Mouse (Mus musculus) frontal cortex, postnatal 14 days (tissue): ENCODE data around the gene Prr14.

Source experiments
- DNase-seq, 2 experiments: peaks; one replicate each; pipeline ENCODE4 v3.0.0; 2022; ENCODE audit warnings: low spot score in 2 of 2

The Prr14 gene

DNA sequence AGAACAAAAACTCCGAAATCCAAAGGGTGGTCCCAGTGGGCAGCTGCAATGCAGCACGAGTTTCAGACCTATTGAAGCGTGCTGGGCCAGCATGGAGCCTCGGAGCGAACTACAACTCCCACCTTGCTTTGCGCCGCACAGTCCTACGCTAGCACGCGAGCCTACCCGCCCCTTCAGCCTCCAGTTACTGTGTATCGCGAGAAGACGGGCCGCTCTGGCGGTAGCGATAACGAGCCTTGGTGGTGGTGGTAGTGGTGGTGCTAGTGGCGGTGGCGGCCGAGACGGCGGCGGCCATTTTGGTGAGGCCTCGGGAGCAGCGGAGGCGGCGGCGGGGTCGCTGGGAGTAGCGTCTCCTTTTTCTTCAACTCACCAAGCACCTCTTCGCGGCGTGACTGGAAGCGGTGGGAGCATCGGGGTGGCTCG is 52.4 kb downstream of the Prr14 start, which contains the start of gene Srcap:
Gene Srcap, plus strand, starts transcription at position 176 of the 423 bp plus-strand sequence.
- DNase-seq, result peak; percentile 94 to 95

DNA sequence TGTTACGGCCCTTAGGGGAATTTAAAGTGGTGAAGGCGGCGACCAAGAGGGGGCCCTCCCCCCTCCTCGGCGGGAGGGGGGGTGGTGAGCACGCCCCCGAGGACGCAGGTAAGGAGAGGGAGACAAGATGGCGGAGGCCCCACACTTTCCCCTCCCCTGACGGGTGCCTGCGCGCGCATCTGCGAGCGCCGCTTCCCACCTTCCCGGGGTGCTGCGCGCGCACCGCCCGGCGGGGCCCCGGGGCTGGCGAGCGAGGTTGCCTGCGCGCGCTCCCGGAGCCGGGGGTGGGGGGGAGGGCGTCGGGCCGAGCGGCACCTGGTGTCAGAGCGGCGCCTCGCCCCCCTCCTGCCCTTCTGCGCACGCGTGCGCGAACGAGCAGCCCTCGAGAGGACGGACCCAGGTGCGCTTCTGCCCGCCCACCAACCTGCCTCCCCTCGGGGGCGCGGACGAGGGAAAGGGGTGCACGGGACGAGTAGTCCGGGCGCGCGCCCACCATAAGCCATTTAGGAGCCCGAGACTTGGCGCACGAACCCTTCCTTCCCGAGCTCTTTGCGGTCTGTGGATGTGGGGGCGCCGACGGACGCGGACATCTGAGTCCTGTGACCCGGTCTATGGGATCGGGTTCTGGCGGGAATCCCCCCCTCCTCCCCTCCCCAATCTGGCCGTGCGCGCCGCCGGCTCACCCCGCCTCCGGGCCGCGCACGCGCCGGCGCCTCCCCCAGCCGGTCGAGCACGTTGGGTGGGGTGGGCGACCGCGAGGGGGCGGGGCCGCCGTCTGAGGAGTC is 53.0 kb downstream of the Prr14 start:
- DNase-seq, result peak; percentile 77 to 83

- peak in 1 of 2 experiments; percentile 20 for DNase-seq
These were observed 53.6 kb downstream of the Prr14 start for GRCm38 (mm10) chr7:127513016-127513390.

DNA sequence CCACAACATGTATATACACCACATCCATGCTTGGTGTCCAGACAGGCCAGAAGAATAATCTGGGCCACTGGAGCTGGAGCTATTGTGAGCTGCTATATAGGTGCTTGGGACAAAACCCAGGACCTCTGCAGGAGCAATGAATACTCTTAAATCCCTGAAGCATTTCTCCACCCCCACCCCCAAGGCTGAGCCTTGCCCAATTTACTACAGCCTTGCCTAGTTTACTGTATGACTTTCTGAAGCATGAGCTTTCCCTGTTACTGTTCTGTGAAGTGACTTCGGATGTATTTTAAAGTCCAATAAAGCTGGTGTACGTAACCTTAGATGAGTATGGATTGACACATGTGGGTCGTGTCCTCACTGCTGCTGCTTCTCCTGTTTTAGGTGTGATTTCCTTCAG is 54.4 kb downstream of the Prr14 start:
- DNase-seq, result no peak

GRCm38 (mm10) chr7:127515846-127516245 is 56.4 kb downstream of the Prr14 start:
- DNase-seq, result no peak

- no peak for DNase-seq
These were observed 56.9 kb downstream of the Prr14 start for GRCm38 (mm10) chr7:127516344-127516743.

- no peak for DNase-seq
These were observed 59.9 kb downstream of the Prr14 start, which contains the start of gene Gm42715 for GRCm38 (mm10) chr7:127519284-127519683. Gm42715 (plus strand) TSS chr7:127519584.
